Mouse (Mus musculus) ES-Bruce4 (cell line): ENCODE measurements at regions not wholly inside any gene's neighbourhood (a gene's known extent, or its start where the extent isn't known, plus 50 kb on each side); places are given as distances from the start of the nearest gene placed in this dataset.

ENCODE experiments used
- H3K27ac ChIP-seq: 2 replicates; pipeline ENCODE4 v1.5.1; 2012; ENCODE audit warnings: low read length, inconsistent platforms; ENCODE audit not compliant: insufficient read depth
- H3K27me3 ChIP-seq: 2 replicates; pipeline ENCODE4 v1.6.1; 2012; ENCODE audit warnings: mild to moderate bottlenecking, low read length, inconsistent platforms; ENCODE audit not compliant: control insufficient read depth, poor library complexity, insufficient read depth, severe bottlenecking
- H3K36me3 ChIP-seq: 2 replicates; pipeline ENCODE4 v1.6.1; 2012; ENCODE audit warnings: inconsistent platforms, mild to moderate bottlenecking, low read length, moderate library complexity; ENCODE audit not compliant: control insufficient read depth, poor library complexity, insufficient read depth, severe bottlenecking
- H3K4me1 ChIP-seq: one replicate; pipeline ENCODE4 v1.8.1; 2011; ENCODE audit warnings: low read length; ENCODE audit not compliant: control insufficient read depth, insufficient read depth
- H3K4me3 ChIP-seq: 2 replicates; pipeline ENCODE4 v1.5.1; 2011; ENCODE audit warnings: low read depth, mild to moderate bottlenecking, low read length
- H3K9ac ChIP-seq: 2 replicates; pipeline ENCODE4 v1.6.1; 2012; ENCODE audit warnings: low read depth, mild to moderate bottlenecking, inconsistent platforms; ENCODE audit not compliant: poor library complexity, severe bottlenecking
- H3K9me3 ChIP-seq: replicated peaks from 2 replicates; pipeline ENCODE4 v1.6.1; 2012; ENCODE audit warnings: mild to moderate bottlenecking, low read length, inconsistent platforms; ENCODE audit not compliant: control insufficient read depth, poor library complexity, insufficient read depth, severe bottlenecking
- CTCF ChIP-seq: IDR thresholded peaks from one replicate; pipeline ENCODE4 v1.8.1; 2011; ENCODE audit warnings: low read depth, low read length
- EP300 ChIP-seq: IDR thresholded peaks from 2 replicates; pipeline ENCODE4 v1.6.1; 2011; ENCODE audit warnings: low read depth, low read length; ENCODE audit not compliant: insufficient read depth
- POLR2A ChIP-seq: IDR thresholded peaks from one replicate; pipeline ENCODE4 v1.8.1; 2011; ENCODE audit warnings: low read length; ENCODE audit not compliant: insufficient read depth

- TF ChIP-seq CTCF (no peak), EP300 (no peak), POLR2A (no peak)
- peaks cover 9% of the 10 kb centered on the region for H3K9me3 ChIP-seq
- H3K36me3 ChIP-seq = no peaks in the 10 kb centered on the region
- H3K4me3 ChIP-seq = no peak overlapping the region
- no peak overlapping the region for H3K9ac ChIP-seq
- no peaks in the 10 kb centered on the region for H3K4me1 ChIP-seq
- no peaks in the 10 kb centered on the region for H3K27me3 ChIP-seq
- H3K27ac ChIP-seq = no peak overlapping the region
These were observed 273.0 kb downstream of the Gm28710 start for GRCm38 (mm10) chr5:17064565-17064964.

- Histone ChIP-seq H3K4me3 (no peak overlapping the region), H3K9me3 (no peaks in the 10 kb centered on the region), H3K27ac (no peak overlapping the region), H3K36me3 (no peaks in the 10 kb centered on the region), H3K4me1 (no peaks in the 10 kb centered on the region), H3K27me3 (no peaks in the 10 kb centered on the region), H3K9ac (no peak overlapping the region)
- TF ChIP-seq EP300 (no peak), POLR2A (no peak), CTCF (no peak)
These were observed 288.8 kb downstream of the Gm28710 start for GRCm38 (mm10) chr5:17080405-17080804.

DNA sequence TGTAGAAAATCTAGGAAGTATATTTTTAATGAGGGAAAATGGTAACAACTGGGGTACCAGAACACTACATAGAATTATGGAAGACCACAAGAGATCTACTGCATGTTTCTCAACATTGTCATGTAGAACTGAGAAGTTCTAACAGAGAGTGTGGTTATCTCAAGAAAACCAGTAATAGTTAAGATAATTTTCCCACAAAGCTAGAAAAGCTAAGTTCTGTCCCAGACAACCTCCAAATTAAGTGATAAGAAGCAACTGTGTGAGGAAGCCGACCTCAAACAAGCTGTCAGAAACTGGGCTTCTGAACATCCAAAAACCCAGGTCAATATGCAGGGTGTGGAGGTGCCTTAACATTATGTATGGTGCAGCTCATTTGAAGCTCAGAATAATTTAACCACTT lies 261.4 kb upstream of the Speer4f2 start:
- TF ChIP-seq EP300 = no peak
- no peak for TF ChIP-seq POLR2A
- no peak for TF ChIP-seq CTCF
- Histone ChIP-seq H3K9ac (no peak overlapping the region), H3K36me3 (no peaks in the 10 kb centered on the region), H3K4me1 (no peaks in the 10 kb centered on the region), H3K9me3 (no peaks in the 10 kb centered on the region), H3K27me3 (no peaks in the 10 kb centered on the region), H3K4me3 (no peak overlapping the region), H3K27ac (no peak overlapping the region)

DNA sequence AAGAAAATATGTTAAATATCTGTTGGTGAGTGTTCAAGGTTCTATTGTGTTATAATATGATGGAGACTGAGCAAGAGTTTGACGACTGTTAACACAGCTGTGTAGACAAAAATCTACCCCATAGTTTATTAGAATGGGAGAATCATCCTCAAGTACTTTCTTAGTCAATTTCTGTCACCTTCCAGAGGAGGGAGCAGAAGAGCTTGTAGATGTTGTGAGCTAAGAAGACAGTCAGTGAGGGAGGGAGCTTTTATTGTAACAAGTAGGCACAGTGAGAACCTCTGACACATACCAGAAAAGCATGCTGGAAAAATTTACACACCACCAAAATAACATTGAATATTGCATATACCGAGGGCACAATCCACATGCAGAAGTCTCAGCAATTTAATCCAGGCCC lies 261.0 kb upstream of the Speer4f2 start:
- H3K4me1 ChIP-seq = no peaks in the 10 kb centered on the region
- H3K27me3 ChIP-seq = no peaks in the 10 kb centered on the region
- no peak overlapping the region for H3K27ac ChIP-seq
- no peak overlapping the region for H3K9ac ChIP-seq
- no peak overlapping the region for H3K4me3 ChIP-seq
- TF ChIP-seq POLR2A (no peak), CTCF (no peak), EP300 (no peak)
- no peaks in the 10 kb centered on the region for H3K9me3 ChIP-seq
- H3K36me3 ChIP-seq = no peaks in the 10 kb centered on the region

GRCm38 (mm10) chr5:17115035-17115434 lies 257.9 kb upstream of the Speer4f2 start:
- no peak for TF ChIP-seq EP300
- no peak for TF ChIP-seq CTCF
- Histone ChIP-seq H3K36me3 (no peaks in the 10 kb centered on the region), H3K27me3 (no peaks in the 10 kb centered on the region), H3K27ac (no peak overlapping the region), H3K9ac (no peak overlapping the region), H3K9me3 (no peaks in the 10 kb centered on the region), H3K4me3 (no peak overlapping the region), H3K4me1 (no peaks in the 10 kb centered on the region)

DNA sequence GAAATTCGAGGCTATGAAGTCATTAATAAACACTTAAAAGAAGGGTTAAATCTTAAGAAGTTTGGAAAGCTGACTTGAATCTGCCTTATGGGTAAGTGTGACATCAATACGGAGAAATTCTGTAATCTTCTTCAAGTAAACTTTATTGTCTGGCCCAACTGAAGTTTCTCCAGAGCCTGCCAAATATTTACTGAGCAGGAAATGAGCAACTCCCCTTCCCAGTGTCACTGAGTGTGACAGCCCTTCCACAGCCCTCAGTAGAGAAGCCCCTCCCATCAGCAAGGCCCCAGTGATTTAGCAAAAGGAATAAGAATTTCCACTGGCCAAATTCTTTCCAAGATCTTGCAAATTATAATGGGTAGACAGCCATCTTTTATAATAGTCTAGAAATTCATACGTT lies 256.9 kb upstream of the Speer4f2 start:
- TF ChIP-seq CTCF (no peak), EP300 (no peak), POLR2A (no peak)
- no peak overlapping the region for H3K9ac ChIP-seq
- no peaks in the 10 kb centered on the region for H3K4me1 ChIP-seq
- no peak overlapping the region for H3K4me3 ChIP-seq
- no peak overlapping the region for H3K27ac ChIP-seq
- H3K9me3 ChIP-seq = no peaks in the 10 kb centered on the region
- H3K36me3 ChIP-seq = no peaks in the 10 kb centered on the region
- H3K27me3 ChIP-seq = no peaks in the 10 kb centered on the region
